Mouse (Mus musculus) stomach, embryonic 16.5 days (tissue): ENCODE results near the gene Pdlim3. TPM values are rescaled to one million over a fixed set of nuclear protein-coding genes. Genes with fewer than 3 reads are reported as not detected.

Experiments
- ATAC-seq: fragments of 200-750 bp; cut with Nextera tagmentation; 2 replicates; pipeline ENCODE4 v1.8.0; 2017; ENCODE audit warnings: moderate number of reproducible peaks, moderate TSS enrichment; ENCODE audit not compliant: insufficient read depth, low FRiP score
- H3K27ac ChIP-seq: fragments of 300-500 bp; sonication (generic); 2 replicates; pipeline ENCODE4 v1.5.1; 2014; ENCODE audit warnings: low read length
- H3K27me3 ChIP-seq: fragments of 300-500 bp; sonication (generic); 2 replicates; pipeline ENCODE4 v1.6.1; 2014; ENCODE audit warnings: low read length, control low read depth, mixed read lengths; ENCODE audit not compliant: control insufficient read depth, insufficient read depth
- H3K36me3 ChIP-seq: fragments of 300-500 bp; sonication (generic); 2 replicates; pipeline ENCODE4 v1.6.1; 2014; ENCODE audit warnings: low read length; ENCODE audit not compliant: control insufficient read depth, insufficient read depth
- H3K4me1 ChIP-seq: fragments of 300-500 bp; sonication (generic); 2 replicates; pipeline ENCODE4 v1.6.1; 2014; ENCODE audit warnings: low read length, control low read depth, mixed read lengths; ENCODE audit not compliant: control insufficient read depth, insufficient read depth
- H3K4me2 ChIP-seq: fragments of 300-500 bp; sonication (generic); 2 replicates; pipeline ENCODE4 v1.6.1; 2014; ENCODE audit warnings: low read depth, low read length, mixed read lengths
- H3K4me3 ChIP-seq: fragments of 300-500 bp; sonication (generic); replicated peaks from 2 replicates; pipeline ENCODE4 v1.5.1; 2014; ENCODE audit warnings: mild to moderate bottlenecking, low read length
- H3K9ac ChIP-seq: fragments of 300-500 bp; sonication (generic); 2 replicates; pipeline ENCODE4 v1.6.1; 2014; ENCODE audit warnings: low read length
- H3K9me3 ChIP-seq: fragments of 300-500 bp; sonication (generic); replicated peaks from 2 replicates; pipeline ENCODE4 v1.6.1; 2016; ENCODE audit warnings: low read length, control low read depth; ENCODE audit not compliant: control insufficient read depth
- WGBS: fragments of 180-500 bp; shearing (Covaris S2); extraction: QIAGEN DNeasy Blood & Tissue Kit; methylation state at CpG from one replicate; pipeline ENCODE4 v1.1.7; 2014; 5-methylcytosine and 5-hydroxymethylcytosine counted together
- polyA plus RNA-seq: library from polyadenylated mRNA; unstranded; fragments of >200 nt; fragmentation: Nextera tagmentation; extraction: Ambion mirVana; gene quantifications from 2 replicates; pipeline ENCODE4 v1.2.1, GENCODE M21; 2015

The Pdlim3 gene
- polyA plus RNA-seq, 1 experiment from 2014 or later = 222 TPM

DNA sequence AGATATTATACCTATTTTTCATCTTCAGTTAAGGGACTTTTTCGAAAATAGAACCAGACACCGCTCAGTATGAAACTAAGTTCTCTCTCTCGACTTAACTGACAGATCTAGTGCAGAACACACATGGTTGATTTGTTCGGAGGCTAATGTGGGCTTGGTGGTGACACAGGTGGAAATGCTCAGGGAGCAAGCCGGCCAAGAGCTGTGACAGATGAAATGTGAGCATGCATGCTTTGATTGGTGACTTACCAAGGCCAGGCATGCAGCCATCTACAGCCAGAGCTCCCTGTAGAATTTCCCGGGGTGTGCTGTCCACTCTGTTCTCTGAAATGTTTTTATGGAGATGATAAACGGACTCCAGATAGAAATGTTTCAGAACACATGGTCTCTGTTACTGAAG is 13.2 kb upstream of the Pdlim3 start:
- Histone ChIP-seq H3K27me3 (no peaks in the 10 kb centered on the region), H3K4me2 (peak overlapping the region; percentile 29; the same call in 1 of the 2 replicates), H3K4me3 (no peak overlapping the region), H3K9ac (no peak overlapping the region), H3K4me1 (peaks cover 20% of the 10 kb centered on the region), H3K27ac (peak overlapping the region; percentile 66), H3K9me3 (no peaks in the 10 kb centered on the region), H3K36me3 (no peaks in the 10 kb centered on the region)
- WGBS = 40% methylated on average over 7 of the region's 7 CpGs
- peak; percentile 65; the same call in 1 of the 2 replicates for ATAC-seq

DNA sequence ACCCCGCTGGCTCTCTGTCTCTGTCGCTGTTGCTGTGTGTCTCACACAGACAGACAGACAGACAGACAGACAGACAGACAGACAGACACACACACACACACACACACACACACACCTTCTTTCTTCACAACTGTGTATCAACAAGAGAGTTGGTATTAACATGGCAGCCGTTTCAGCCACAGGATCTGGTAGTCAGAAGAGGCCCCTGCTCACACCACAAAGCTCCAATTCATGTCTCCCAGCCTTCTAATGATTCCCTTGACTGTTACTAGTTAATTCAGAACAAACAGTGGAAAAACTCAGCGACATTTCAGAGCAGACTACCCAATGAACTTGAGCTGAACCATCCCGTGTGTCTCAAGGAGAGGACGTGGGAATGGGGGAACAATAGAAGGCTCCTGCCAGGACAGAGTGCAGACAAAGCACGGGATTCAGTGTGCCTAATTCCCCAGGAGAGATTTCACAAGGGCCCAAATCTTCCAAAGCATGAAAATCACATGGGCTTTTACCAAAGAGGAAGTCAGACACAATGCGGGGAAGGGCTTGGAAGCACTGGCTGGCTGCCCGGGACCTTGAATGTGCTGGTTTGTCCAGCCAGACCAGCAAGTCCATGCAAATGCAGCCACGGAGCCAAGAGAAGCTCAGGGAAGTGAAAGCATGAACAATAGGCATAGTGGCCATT is 10.2 kb upstream of the Pdlim3 start:
- no peaks in the 10 kb centered on the region for H3K36me3 ChIP-seq
- no peaks in the 10 kb centered on the region for H3K27me3 ChIP-seq
- H3K4me1 ChIP-seq = peaks cover 20% of the 10 kb centered on the region
- peak overlapping the region; percentile 50; the same call in 1 of the 2 replicates for H3K9ac ChIP-seq
- H3K9me3 ChIP-seq = no peaks in the 10 kb centered on the region
- peak overlapping the region; percentile 25 for H3K4me2 ChIP-seq
- H3K27ac ChIP-seq = peak overlapping the region; percentile 93
- WGBS = 31% methylated on average over 10 of the region's 10 CpGs
- H3K4me3 ChIP-seq = no peak overlapping the region
- ATAC-seq = peak; percentile 83

DNA sequence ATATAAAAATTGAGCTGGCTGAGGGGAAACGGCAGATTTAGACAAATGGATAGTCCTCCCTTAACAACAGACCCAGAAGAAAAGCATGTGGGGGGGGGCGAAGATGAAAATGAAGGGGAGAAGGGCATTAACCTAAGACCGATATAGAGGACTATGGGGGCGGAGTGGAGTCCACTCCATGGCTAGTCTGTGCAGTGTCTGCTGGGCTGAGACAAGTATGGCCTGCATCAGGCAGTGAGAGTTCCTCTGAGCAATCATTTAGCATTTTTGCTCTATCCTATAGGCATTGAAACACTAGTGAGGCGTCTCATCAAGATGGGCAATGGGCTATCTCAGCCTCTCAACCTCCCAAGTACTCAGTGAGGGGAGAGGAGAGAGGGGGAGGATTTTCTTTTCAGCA is 8.9 kb upstream of the Pdlim3 start:
- H3K4me2 ChIP-seq = no peak overlapping the region
- no peak overlapping the region for H3K4me3 ChIP-seq
- no peaks in the 10 kb centered on the region for H3K27me3 ChIP-seq
- WGBS = 75% methylated on average over 5 of the region's 5 CpGs
- ATAC-seq = no peak
- peaks cover 20% of the 10 kb centered on the region for H3K4me1 ChIP-seq
- no peaks in the 10 kb centered on the region for H3K9me3 ChIP-seq
- peak overlapping the region; percentile 35 for H3K27ac ChIP-seq
- H3K9ac ChIP-seq = no peak overlapping the region
- no peaks in the 10 kb centered on the region for H3K36me3 ChIP-seq

DNA sequence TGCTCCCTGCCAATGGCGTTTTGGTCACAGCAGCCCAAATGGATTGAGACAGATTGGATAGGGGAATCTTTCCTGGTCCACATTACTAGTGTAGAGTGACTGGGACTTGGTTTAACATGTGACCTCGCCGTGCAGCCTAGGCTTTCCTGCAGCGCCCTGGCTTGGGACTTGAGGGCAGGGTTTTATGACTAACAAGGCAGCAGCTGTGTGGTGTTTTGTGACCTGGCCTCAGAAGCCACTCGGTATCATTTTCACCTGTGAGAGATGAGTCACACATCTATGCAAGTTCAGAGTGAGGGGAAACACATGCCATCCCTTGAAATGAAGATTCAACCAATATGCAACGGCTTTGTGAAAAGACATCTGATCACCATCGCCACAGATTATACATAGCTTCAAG is 7.6 kb upstream of the Pdlim3 start:
- Histone ChIP-seq H3K4me1 (peaks cover 12% of the 10 kb centered on the region), H3K27me3 (no peaks in the 10 kb centered on the region), H3K9me3 (no peaks in the 10 kb centered on the region), H3K4me2 (no peak overlapping the region), H3K9ac (no peak overlapping the region), H3K4me3 (no peak overlapping the region), H3K27ac (no peak overlapping the region), H3K36me3 (no peaks in the 10 kb centered on the region)
- 90% methylated on average over 7 of the region's 7 CpGs for WGBS
- no peak for ATAC-seq

DNA sequence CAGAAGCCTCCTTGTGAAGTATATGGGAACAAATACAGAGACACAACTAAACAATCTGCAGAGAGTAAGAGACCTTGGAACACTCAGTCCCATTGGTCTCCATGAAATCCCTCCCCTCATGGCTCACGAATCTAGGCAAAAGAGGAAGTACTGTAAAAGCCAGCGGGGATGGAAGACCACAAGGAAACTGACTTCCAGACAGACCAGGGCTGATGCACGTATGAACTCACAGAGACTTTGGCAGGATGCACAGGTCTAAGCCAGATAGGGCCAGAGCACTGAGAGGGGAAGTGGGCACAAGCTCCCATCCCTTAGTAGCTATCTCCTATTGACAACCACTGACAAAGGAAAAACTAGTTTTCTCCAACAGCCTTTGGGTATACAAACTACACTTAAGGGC is 4.8 kb upstream of the Pdlim3 start:
- WGBS = 76% methylated on average over 3 of the region's 3 CpGs
- no peak for ATAC-seq

DNA sequence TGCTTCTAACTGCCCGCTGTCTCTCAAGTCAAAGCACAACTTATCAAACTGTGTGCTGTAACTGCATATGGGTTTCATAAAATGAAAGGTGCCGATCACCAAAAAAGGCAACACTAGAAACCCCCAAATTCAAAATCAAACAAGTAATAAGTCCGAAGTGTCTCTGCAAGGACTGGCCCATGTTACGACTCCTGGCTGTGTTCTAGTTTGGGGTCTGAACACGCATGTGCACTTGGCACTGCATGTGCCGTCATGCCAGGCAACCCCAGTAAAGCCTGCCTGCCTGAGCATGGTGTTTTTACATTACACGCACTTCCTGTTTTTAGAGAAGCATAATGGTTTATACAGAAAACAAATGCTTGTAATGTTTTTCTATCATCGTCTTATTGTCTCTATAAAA is 3.5 kb upstream of the Pdlim3 start:
- Histone ChIP-seq H3K27ac (no peak overlapping the region), H3K9ac (no peak overlapping the region), H3K36me3 (no peaks in the 10 kb centered on the region), H3K4me1 (peaks cover 5% of the 10 kb centered on the region), H3K4me2 (no peak overlapping the region), H3K9me3 (no peaks in the 10 kb centered on the region), H3K4me3 (no peak overlapping the region), H3K27me3 (no peaks in the 10 kb centered on the region)
- WGBS = 93% methylated on average over 8 of the region's 8 CpGs
- no peak for ATAC-seq

More for the DNA sequence above, 4.8 kb upstream of the Pdlim3 start:
- Histone ChIP-seq H3K9me3 (no peaks in the 10 kb centered on the region), H3K4me2 (no peak overlapping the region), H3K27ac (no peak overlapping the region), H3K4me3 (no peak overlapping the region), H3K36me3 (no peaks in the 10 kb centered on the region), H3K9ac (no peak overlapping the region), H3K4me1 (peaks cover 9% of the 10 kb centered on the region), H3K27me3 (no peaks in the 10 kb centered on the region)

DNA sequence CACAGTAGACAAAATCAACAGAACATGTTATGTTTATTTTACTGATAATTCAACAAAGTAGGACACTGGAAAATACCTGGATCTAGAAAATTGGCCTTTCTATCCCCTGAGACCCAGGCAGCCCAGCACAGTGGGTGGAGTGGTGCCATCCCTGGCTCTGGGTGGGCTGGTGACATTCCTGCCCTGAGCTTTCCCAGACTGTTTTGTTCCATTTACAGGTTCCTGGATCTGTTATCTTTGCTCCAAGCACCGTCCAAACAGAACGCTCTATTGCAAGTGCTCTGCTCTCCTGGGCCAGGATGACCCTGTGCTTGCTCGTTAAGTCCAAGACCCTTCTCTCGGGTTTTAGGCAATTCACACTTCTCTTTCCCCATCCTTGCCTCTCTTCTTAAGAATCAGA is 1.5 kb upstream of the Pdlim3 start:
- no peak overlapping the region for H3K27ac ChIP-seq
- H3K4me3 ChIP-seq = no peak overlapping the region
- H3K9ac ChIP-seq = no peak overlapping the region
- H3K4me2 ChIP-seq = no peak overlapping the region
- no peaks in the 10 kb centered on the region for H3K36me3 ChIP-seq
- 38% methylated on average over 4 of the region's 4 CpGs for WGBS
- no peak for ATAC-seq
- no peaks in the 10 kb centered on the region for H3K27me3 ChIP-seq
- peaks cover 5% of the 10 kb centered on the region for H3K4me1 ChIP-seq
- H3K9me3 ChIP-seq = no peaks in the 10 kb centered on the region

DNA sequence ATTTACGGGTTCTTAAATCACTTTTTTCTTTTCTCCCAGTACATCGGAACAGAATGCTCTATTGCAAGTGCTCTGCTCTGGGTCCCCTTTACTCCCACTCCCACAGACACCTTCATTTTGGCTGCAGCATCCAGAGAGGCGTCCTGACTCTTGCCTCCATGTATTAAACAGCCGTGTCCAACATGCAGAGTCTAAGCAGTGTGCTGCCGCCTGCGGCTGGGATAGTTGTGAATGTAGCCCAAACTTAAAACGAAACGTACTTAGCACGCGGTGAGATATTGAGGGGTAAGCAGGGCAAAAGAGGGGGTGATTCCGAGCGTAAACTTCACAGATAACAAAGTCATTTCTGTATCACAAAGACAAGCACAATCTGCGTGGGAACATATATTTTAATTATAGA is 709 bp upstream of the Pdlim3 start:
- 3% methylated on average over 13 of the region's 13 CpGs for WGBS
- ATAC-seq = no peak; the same call in 1 of the 2 replicates
- H3K36me3 ChIP-seq = no peaks in the 10 kb centered on the region
- peak overlapping the region; percentile 59 for H3K4me3 ChIP-seq
- H3K27ac ChIP-seq = peak overlapping the region; percentile 95
- H3K4me1 ChIP-seq = peaks cover 5% of the 10 kb centered on the region
- no peaks in the 10 kb centered on the region for H3K27me3 ChIP-seq
- peak overlapping the region; percentile 63; the same call in 1 of the 2 replicates for H3K9ac ChIP-seq
- H3K4me2 ChIP-seq = peak overlapping the region; percentile 85
- no peaks in the 10 kb centered on the region for H3K9me3 ChIP-seq

DNA sequence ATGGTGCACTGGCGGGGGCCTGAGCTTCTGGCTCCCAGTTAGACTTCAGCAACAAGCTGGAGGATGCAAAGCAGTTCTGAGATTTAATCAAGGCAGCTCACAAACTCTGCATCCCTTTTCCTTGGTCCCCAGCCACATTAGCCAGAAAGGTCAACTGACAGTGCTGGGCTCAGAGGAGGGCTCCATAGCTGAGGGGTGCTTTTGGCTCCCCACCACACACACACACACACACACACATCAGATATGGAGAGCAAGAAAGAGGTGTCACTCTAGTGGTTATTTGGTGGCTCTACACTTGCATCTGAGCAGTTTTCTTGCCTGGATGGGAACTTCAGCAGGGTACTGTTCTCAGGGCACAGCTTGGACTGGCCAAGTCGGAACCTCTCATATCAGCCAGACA is 514 bp downstream of the Pdlim3 start:
- Histone ChIP-seq H3K4me3 (peak overlapping the region; percentile 59), H3K9ac (peak overlapping the region; percentile 81), H3K36me3 (no peaks in the 10 kb centered on the region), H3K27ac (peak overlapping the region; percentile 95), H3K27me3 (no peaks in the 10 kb centered on the region), H3K4me2 (peak overlapping the region; percentile 85), H3K9me3 (no peaks in the 10 kb centered on the region), H3K4me1 (peaks cover 5% of the 10 kb centered on the region)
- 27% methylated on average over 2 of the region's 2 CpGs for WGBS
- ATAC-seq = peak; percentile 48; the same call in 1 of the 2 replicates
